Mouse (Mus musculus) Muller cell, postnatal 12 days (primary cell): Measurements from ENCODE around the gene Itgb3.
A peak's percentile ranks its signal among the peaks of the same experiment; 100 is the strongest.

Experiments used
- DNase-seq: peaks from one replicate; pipeline ENCODE4 v3.0.0-alpha.2; 2015; ENCODE audit errors: inconsistent ontology term

The Itgb3 gene

DNA sequence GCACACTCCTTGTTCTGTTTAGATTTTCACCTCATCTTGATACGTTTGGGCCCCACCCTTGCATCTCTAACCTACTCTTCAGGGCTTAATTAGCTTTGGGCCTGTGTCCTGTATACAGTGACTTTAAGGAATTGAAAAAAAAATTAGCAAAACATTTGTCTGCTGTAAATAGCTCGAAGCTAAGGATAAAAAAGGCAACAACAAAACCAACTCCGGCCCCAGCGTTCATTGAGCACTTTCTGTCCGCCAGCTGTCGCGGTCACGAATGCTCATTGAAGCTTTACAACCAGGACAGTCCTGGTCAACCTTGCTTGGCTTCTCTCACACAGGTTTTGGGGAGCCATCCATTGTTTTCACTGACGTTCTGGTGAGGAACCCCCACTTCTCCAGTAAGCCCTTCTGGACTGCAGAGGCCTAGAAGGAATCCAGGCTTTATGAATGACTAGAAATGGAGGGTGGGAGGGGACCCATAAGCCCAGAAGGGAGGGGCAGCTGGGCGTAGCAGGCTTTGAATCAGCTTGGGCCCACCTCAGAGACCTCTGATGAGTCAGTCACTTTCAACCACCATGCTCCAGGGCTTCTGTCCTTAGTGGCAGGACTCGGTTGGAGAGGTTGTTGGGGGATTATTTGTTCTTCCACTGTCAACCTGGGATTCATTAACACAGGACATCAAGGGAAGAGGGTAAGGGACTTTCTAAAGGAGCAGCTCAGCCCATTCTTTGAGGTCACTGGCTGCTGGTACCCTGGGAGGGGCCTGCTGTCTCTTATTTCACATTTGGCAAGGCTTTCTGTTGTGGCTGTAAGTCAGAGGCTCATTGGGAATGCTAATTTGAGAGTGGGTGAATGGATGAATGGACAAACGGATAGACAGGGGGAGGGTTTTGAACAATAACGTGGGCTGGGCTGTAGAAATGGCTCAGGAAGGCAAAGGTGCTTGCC, 11.6 kb downstream of the Itgb3 start:
- peak; percentile 70 for DNase-seq

DNA sequence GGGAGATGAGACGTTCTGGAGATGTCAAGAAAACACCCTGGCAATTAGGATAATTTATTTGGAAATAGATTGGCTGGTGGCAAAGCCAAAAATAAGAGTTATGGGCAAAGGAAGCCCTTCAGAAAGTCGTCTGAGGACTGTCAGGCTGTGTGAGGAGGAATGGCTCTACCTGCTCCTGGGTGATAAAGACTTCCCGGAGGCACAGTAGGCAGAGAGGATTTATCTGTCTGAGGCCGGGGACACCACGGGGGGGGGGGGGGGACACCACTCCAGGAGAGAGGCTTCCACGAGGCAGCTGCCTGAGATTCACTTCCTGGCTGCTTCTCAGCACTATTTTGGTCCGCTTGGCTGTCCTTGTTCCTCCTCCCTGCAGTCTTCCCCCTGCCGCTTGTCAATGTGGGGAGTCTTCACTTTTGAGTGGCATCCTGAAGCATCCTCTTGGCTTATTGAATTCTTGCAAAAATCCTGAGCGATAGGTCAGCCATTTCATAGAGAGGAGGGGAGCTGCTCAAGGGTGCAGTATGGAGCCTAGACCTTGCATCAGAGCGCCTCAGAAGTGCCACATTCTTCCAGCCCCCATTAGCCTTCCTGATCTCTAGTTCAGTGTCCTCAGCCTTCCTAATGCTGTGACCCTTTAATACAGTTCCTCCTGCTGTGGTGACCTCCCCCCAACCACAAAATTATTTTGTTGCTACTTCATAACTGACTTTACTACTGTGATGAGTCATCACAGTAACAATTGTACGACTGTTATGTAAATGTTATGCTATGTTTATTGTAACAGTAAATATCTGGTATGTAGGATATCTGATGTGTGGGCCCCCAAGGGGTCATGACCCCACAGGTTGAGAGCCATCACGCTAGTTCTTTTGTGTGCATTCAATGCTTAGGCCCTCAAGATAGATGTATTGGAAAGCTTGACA, 14.5 kb downstream of the Itgb3 start:
- peak; percentile 33 for DNase-seq

DNA sequence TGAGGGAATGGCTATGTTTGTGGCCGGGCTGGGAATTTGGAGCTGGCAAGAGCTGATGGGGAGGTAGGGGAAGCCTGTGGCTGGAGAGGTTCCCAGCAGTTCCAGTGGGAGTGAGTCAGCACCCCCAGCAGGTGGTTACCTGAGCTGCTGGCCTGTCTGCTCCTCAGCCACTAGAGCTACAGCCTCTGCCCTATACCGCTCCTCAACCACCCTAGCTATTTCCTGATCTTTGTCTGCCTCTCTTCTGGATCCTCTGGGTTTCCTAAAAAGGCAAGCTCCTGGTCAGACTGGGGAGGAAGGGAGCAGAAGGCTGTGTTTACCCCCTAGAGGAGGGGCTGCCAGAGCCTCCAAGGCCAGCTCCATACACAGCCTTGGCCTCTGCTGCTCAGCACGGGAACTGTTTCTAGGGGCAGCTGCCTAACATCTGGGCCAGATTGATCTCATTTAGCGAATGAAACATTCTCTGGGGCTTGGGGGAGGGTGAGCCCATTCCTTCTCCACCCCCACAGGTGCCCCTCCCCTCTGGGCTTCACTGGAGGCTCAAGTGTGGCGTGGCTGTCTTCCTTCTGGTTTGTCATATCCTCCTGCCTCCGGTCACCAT, 17.1 kb downstream of the Itgb3 start:
- DNase-seq = peak; percentile 77

DNA sequence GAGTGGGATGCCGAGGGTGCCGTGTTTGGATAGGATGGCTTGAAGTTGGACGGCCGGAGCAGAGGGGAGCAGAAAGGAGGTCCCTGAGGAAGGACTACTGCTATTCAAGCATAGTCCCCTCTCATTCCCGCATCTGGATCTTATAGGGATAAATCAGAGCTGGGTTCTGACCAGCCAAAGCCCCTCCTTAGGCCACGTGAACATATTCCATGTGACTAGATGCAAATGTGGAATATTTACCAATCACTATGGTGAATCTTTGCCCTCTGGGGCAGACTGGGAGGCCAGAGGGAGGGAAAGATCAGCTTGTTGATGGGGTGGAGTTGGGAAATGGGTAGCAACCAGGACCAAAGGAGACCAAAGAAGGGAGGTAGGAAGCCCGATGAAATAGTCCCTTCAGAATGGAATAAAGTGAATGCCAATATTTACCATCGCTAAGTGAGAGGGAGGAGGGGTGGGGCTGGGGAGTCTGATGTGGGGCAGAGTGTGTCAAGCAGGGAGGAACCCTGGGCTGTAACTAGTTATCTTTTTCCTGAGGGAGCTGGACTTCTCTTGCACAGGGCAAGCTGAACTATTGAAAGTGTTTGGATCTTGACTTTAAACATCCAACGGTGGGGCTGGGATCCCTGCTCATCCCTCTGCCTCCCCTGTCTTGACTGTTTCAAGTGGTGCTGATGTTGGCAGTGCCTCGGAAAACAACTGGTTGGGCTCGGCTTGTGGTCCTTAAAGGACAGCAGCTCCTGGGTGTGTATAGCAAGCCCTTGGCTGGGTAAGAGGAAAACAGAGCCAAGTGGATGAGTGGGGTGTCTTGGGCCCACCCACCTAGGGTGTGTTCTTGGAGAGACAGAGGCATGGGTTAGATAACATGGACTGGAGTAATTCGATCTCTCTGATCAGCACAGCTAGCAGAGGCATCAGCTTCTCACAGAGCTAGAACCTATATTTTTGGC, 17.9 kb downstream of the Itgb3 start:
- DNase-seq = peak; percentile 48

DNA sequence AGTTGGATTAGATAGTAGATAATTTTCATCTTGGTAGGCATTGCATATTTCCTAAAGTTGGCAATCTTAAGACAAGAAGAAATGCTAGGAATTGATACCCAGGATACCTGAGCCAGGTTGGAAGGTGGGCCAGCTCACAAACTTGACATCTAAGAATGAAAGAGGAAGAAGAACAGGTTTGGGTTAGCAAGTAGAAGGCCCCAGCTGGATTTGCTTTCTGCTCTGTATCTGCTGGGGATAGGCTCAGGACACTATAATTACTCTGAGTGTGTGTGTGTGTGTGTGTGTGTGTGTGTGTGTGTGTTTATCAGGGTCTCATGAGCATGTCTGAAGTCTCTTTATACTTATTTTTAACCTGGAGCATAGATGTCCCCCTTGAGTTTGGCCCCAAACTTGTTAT, 18.8 kb downstream of the Itgb3 start:
- DNase-seq = no peak

DNA sequence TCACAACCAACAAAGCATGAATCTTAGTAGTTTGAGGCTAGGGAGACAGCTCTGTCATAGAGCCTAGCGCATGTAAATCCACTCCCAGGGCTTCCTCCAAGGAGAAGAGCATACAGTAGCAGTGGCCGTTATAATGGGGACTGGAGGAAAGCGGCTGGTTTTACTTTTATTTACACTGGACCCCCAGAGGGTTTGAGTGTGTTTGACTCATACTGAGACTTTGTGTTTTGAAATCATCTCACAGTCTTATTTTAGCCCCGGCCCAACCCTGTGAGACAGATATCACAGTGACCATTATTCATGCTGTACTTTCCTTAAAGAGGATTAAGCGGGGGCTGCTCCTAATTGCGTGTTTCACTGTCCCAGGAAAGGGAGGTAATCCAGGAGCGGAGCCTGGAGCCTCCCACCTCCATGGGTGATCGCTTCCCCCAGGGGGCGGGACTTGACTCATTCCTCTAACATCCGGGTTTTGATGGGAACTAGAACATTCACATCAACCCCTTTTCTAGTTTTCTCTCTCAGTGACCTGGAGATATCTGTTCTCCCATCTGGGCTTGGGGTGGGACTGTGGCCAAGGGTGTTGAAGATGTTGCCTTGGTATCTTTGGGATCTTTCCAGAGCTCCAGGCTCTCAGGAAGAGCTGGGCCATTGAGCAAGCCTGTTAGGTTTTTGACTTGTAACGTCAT, 20.0 kb downstream of the Itgb3 start:
- DNase-seq = peak; percentile 50

DNA sequence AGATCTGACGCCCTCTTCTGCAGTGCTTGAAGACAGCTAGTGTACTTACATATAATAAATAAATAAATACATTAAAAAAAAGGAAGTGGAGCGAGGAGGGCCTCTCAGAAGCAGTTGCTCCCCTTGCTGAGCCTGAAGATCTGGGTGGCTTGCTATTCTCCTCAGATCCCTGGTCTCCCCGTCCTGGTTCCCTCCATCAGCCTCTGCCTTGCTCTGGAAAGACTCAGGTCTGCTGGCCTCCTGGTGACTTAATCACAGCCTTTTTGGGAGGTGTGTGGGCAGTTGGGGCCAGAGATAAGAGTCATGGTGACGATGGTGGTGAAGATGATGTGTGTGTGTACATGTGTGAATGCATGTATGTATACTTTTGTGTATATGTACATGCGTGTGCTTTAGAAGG, 20.8 kb downstream of the Itgb3 start:
- no peak for DNase-seq

DNA sequence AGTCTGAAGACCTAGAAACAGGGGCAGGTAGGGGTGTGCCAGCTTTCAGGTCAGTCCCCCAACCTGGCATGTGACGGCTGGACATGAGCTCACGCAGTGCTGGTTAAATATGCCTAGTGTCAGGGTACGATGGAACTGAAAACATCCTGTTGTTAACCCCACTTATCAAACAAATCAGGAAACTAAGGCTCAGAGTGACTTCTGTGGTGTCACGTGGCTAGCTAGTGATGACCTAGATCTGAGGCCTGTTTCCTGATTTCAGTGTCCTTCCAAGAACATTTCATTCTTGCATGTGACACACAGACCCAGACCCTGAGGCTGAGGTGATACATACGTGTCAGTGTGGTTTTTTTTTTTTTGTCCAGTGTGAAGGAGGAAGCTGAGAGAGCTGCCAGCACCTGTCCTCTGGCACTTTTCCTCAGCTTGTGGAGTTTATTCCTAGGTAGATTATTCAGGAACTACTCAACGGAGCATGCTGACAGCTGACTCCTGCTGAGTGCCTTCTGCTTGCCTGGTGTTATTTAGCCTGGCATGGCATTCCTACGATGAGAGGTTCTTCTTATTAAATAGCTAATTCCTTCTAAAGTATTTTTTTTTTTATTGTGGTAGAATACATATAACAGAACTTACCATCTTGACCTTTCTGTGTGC, 22.5 kb downstream of the Itgb3 start:
- no peak for DNase-seq

DNA sequence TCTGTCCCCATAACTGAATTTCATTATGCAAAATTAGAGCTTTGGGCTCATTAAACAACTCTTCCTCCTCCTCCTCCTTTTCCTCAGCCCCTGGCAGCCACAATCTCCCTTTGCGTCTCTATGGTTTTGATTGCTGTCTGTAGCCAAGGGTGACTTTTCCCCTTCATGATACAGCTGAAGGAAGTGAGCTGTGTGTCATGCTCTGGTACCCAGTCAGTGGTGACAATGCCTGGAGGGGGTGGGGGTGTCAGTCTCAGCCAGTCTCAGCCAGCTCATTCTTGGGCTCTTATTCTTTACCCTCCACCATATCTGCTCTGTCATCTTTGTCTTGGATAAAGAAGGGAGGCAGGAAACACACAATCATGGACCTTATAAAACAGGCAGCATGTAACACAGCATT, 23.5 kb downstream of the Itgb3 start:
- no peak for DNase-seq

DNA sequence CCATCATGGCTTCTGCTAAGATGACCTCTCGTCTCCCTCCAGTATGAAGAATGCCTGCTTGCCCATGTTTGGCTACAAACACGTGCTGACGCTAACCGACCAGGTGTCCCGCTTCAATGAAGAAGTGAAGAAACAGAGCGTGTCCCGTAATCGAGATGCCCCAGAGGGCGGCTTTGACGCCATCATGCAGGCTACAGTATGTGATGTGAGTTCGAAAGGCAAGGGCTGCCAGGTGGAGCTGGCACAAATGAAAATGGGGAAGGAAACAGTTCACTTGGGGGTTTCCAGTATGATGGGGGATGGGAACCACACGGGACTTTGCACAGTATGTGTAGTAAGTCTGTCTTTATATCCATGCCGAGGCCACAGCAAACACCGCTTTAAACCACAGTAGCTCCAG, 29.2 kb downstream of the Itgb3 start:
- DNase-seq = no peak

DNA sequence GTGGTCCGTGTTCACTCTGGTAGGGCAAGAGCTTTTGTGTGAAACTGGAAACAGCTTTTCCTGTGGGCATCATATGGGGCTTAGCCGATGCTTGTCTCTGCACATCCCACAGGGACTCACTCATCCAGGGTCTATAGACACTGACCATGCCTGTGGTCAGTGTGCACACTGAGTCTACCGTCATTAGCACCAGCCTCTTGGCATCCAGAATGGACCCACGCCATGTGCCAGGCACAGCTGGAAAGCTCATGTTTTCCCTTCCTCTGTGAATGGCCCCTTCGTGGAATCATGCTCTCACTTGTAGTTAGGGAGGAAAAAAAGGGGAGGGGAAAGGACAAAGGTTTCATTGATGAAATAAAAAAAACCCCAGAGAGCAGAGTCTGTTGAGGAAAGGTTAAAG, 30.2 kb downstream of the Itgb3 start:
- peak; percentile 56 for DNase-seq

DNA sequence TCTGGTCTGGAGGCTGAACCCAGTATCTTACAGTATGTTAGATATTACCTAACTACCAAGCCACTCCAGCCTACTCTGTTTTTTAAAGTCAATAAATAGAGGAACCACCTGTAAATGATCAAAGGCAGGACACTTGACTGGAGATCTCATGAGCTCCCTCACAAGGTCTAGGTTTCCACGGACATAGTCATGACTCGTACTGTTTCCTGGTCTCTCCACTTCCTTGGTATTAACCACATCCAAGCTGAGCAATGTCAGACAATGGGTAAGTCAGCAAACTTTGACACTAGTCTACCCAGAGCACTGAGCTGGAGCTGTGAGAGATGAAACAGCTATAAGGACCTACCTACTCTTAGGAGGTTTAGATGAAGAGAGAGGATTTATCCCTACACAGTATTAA, 31.1 kb downstream of the Itgb3 start:
- no peak for DNase-seq

DNA sequence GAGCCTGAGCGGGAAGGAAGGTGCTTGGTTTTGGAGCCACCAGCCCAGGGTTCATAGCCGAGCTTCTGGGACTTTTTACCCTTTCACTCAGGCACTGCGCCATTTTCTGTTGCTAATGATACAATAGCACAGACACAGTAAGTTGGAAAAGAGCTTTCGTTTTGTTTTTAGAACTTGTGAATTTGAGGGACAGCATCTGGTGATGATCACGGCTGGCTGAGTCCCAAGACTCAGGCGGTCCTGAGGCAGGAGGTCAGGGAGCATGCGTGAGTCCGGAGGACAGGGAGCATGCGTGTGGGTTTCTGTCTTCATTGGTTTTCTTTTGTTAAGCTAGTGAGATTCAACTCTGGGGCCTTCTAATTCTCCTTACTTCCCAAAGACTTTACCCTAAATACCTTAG, 31.8 kb downstream of the Itgb3 start:
- no peak for DNase-seq

DNA sequence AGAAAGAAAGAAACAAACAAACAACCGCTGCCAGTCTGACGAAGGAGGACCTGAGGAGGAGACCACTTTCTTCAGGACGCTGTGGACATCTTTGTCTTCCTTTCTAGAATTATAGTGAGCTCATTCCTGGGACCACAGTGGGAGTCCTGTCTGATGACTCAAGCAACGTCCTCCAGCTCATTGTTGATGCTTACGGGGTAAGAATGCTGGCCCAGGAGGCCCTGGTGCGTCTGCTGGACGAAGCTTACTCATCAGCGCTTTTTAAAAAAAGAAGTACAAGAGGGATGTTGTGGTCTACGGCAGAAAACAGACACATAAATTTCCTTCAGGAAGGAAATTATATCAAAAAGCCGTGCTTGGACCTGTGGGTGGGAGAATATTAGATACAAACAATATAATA, 33.1 kb downstream of the Itgb3 start:
- no peak for DNase-seq

DNA sequence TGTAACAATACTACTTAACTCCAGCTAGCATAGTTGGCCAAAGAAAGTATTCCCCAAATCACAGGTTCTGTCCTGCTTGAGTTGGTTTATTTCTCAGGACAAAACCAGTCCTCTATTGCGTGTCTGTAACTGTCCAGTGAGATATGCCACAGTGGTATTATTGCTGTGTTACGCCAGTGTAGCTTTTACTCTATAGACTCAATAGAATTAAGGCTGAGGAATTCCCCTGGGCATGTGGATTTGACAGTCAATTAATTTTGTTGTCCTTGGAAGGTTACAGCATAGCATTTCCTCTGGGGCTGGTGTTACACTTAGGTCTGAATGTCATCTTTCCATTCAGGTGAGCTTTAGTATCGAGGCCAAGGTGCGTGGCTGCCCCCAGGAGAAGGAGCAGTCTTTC, 35.4 kb downstream of the Itgb3 start:
- no peak for DNase-seq

DNA sequence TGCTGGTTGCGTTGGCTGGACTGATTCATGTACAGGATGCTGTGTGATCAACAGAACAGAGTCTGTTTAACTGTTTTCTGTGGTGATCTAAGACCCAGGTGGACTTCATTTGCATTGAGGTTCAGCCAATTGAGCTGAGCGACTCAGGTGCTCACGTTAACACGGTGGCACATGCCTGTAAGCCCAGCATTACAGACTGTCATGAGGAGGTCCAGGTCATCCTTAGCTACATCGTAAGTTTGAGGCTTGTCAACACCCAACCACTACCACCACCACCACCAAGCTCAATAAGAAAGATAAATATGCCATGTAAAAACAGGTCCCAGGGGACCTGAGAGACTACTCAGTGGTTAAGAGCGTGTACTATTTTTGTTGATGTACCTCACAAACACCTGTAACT, 37.6 kb downstream of the Itgb3 start:
- DNase-seq = no peak

DNA sequence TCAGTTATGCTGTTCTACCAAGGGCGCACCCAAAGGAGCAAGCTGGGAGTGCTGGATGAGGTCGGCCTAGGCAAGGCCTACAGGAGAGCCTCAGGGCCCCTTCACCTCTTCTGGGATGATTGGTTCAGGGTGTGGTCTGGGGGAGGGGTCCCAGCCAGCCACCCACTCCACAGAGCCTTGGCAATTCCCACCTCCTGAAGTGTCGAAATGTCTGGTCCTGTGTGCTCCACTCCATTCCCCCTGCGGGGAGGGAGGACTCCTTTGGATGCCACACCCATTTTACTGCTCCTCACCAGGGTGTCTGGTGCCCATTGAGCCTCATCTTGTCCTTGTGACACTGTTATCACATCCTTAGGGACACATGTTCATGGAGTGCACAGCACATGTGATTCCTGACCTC, 38.4 kb downstream of the Itgb3 start:
- DNase-seq = no peak

DNA sequence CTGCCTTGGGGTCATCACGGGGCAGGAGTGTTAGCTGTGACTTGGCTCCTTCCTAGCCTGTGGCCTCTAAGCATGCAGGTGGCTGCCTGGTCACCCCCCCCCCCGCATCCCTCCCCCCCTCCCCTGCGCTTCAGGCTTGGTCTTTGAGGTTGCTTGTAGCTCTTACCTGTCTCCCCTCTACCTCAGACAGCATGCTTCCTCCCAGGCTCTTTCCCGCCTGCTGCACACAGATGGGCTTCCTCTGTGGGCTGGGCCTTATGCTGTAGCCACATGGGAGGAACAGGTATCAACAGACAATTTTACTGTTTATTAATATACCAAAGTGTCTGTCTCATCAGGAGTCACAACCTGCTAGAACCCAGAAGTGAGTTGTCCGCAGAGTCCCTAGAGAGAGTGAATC, 38.8 kb downstream of the Itgb3 start:
- no peak for DNase-seq

DNA sequence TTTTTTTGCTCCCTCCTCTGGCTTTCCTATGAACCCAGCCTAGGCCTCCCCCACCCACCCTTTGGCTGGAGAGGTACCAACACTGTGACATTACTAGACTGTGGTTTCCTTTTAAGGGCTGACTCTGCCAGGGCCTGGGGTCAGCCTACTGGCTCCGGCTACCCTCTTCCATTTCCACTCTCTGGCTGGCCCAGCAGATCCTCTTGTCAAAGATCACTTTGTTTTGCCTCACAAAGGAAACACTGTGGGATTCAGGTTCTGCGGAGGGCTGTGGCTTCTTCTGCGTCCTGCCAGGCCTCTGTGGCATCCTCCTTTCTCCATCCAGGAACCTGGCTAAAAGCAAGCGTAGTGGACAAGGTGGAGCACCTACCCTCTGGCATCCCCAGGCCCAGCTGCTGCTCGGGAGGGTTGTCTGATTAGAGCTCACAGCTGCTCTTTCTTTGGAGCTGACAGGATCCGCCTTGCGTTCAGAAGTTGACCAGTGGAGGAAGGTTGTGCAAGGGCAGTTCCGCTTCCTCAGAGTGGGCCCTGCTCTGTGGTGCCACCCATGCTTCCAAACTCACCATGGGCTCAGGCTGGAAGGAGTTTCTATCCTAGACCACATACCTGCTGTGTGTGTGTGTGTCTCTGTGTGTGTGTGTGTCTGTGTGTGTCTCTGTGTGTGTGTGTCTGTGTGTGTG, 39.5 kb downstream of the Itgb3 start:
- peak; percentile 34 for DNase-seq
